Mouse (Mus musculus) kidney, embryonic 15.5 days (tissue): ENCODE results near the gene Mettl5. TPM values are rescaled to one million over a fixed set of nuclear protein-coding genes. Genes with fewer than 3 reads are reported as not detected.

ENCODE experiments used
- ATAC-seq: fragments of 200-750 bp; cut with Nextera tagmentation; replicated peaks from 2 replicates; pipeline ENCODE4 v1.8.0; 2017; ENCODE audit warnings: moderate TSS enrichment; ENCODE audit not compliant: low FRiP score
- H3K27ac ChIP-seq: fragments of 300-500 bp; sonication (generic); 2 replicates; pipeline ENCODE4 v1.5.1; 2015; ENCODE audit warnings: mild to moderate bottlenecking, inconsistent platforms
- H3K27me3 ChIP-seq: fragments of 300-500 bp; sonication (generic); 2 replicates; pipeline ENCODE4 v1.6.1; 2015; ENCODE audit warnings: inconsistent platforms
- H3K36me3 ChIP-seq: fragments of 300-500 bp; sonication (generic); 2 replicates; pipeline ENCODE4 v1.6.1; 2015; ENCODE audit warnings: inconsistent platforms
- H3K4me1 ChIP-seq: fragments of 300-500 bp; sonication (generic); 2 replicates; pipeline ENCODE4 v1.6.1; 2015; ENCODE audit warnings: inconsistent platforms
- H3K4me2 ChIP-seq: fragments of 300-500 bp; sonication (generic); 2 replicates; pipeline ENCODE4 v1.6.1; 2015; ENCODE audit warnings: moderate library complexity, mild to moderate bottlenecking, inconsistent platforms
- H3K4me3 ChIP-seq: fragments of 300-500 bp; sonication (generic); replicated peaks from 2 replicates; pipeline ENCODE4 v1.5.1; 2015; ENCODE audit warnings: mild to moderate bottlenecking, inconsistent platforms
- H3K9ac ChIP-seq: fragments of 300-500 bp; sonication (generic); 2 replicates; pipeline ENCODE4 v1.6.1; 2015; ENCODE audit warnings: mild to moderate bottlenecking, inconsistent platforms
- H3K9me3 ChIP-seq: fragments of 300-500 bp; sonication (generic); replicated peaks from 2 replicates; pipeline ENCODE4 v1.6.1; 2016; ENCODE audit warnings: inconsistent platforms
- WGBS: fragments of 180-500 bp; shearing (Covaris S2); methylation state at CpG from one replicate; pipeline ENCODE4 v1.1.7; 2015; ENCODE audit warnings: mixed read lengths; 5-methylcytosine and 5-hydroxymethylcytosine counted together
- polyA plus RNA-seq: library from polyadenylated mRNA; unstranded; fragments of >200 nt; fragmentation: Nextera tagmentation; extraction: Ambion mirVana; gene quantifications from 2 replicates; pipeline ENCODE4 v1.2.1, GENCODE M21; 2015

Gene Mettl5
- polyA plus RNA-seq, 1 experiment from 2014 or later = 43.4 TPM

- ATAC-seq = peak; percentile 86
- WGBS = under 1% methylated on average over 66 of the region's 80 CpGs
- H3K9me3 ChIP-seq = no peaks in the 10 kb centered on the region
- peak overlapping the region; percentile 90 for H3K4me2 ChIP-seq
- H3K9ac ChIP-seq = peak overlapping the region; percentile 94
- H3K27ac ChIP-seq = peak overlapping the region; percentile 97
- H3K4me3 ChIP-seq = peak overlapping the region; percentile 91
- peaks cover 23% of the 10 kb centered on the region for H3K4me1 ChIP-seq
- no peaks in the 10 kb centered on the region for H3K27me3 ChIP-seq
- H3K36me3 ChIP-seq = peaks cover 21% of the 10 kb centered on the region; the same call in 1 of the 2 replicates
Measured at GRCm38 (mm10) chr2:69822361-69823128, 62.9 kb downstream of the Mettl5 start.

GRCm38 (mm10) chr2:69821711-69822110, 63.7 kb downstream of the Mettl5 start, which contains the start of gene Klhl23:
Gene Klhl23, plus strand, starts transcription at chr2:69821944.
- 6% methylated on average over 8 of the region's 8 CpGs for WGBS
- Histone ChIP-seq H3K9me3 (no peaks in the 10 kb centered on the region), H3K36me3 (peaks cover 19% of the 10 kb centered on the region; the same call in 1 of the 2 replicates), H3K27me3 (no peaks in the 10 kb centered on the region), H3K4me1 (peaks cover 23% of the 10 kb centered on the region), H3K27ac (peak within 1 kb of the TSS; percentile 97), H3K4me2 (peak within 1 kb of the TSS; percentile 90), H3K9ac (peak within 1 kb of the TSS; percentile 94), H3K4me3 (peak within 1 kb of the TSS; percentile 91)
- ATAC-seq = no peak

Other genes with a start within 250 kb of the Mettl5 start
- gene Bbs5, start 238.4 kb downstream of the Mettl5 start, polyA plus RNA-seq = 17.6 and 22.8 TPM in 2 replicates
- gene Klhl41, start 215.5 kb downstream of the Mettl5 start, polyA plus RNA-seq = 2.5 and 3.7 TPM in 2 replicates
- gene Fastkd1, start 172.1 kb downstream of the Mettl5 start, polyA plus RNA-seq = 11.8 and 13.7 TPM in 2 replicates
- 145 and 160 TPM in 2 replicates for gene Ppig, start 163.1 kb downstream of the Mettl5 start, polyA plus RNA-seq
- 2.4 and 2.6 TPM in 2 replicates for gene Ccdc173, start 96.0 kb downstream of the Mettl5 start, polyA plus RNA-seq
- gene Phospho2, start 96.0 kb downstream of the Mettl5 start, polyA plus RNA-seq = 22.6 and 26.4 TPM in 2 replicates
- gene Klhl23, start 63.7 kb downstream of the Mettl5 start, polyA plus RNA-seq = 28.8 and 32.2 TPM in 2 replicates
- 356 and 389 TPM in 2 replicates for gene Ssb, start 24.1 kb downstream of the Mettl5 start, polyA plus RNA-seq
- gene Ubr3, start 11.6 kb upstream of the Mettl5 start, polyA plus RNA-seq = 14.3 and 15.5 TPM in 2 replicates
- 0.43 and 0.44 TPM in 2 replicates for gene Myo3b, start 153.5 kb upstream of the Mettl5 start, polyA plus RNA-seq